Mouse (Mus musculus): ENCODE results near the gene Oxt.

GRCm38 (mm10) chr2:130529925-130530324 is 46.0 kb upstream of the Oxt start:
- TF ChIP-seq CTCF (IDR thresholded peaks at IDR 0.05; ENCODE audit: low read depth, low read length) (no peak), POLR2A (IDR thresholded peaks at IDR 0.05; ENCODE audit: extremely low read depth, insufficient read depth, low read length) (no peak)
